Mouse (Mus musculus): ENCODE results near the gene Patl1. TPM values are rescaled to one million over a fixed set of nuclear protein-coding genes. Genes with fewer than 3 reads are reported as not detected.
"Not testable (repeated sequence)": the region's sequence is repeated elsewhere in the genome, so short reads cannot be mapped to it uniquely, and the experiment has no call there.

Patl1 gene
- polyA plus RNA-seq (2015; fragmentation: Nextera tagmentation; extraction: Ambion mirVana) = 18.9 and 19.0 TPM in 2 replicates

DNA sequence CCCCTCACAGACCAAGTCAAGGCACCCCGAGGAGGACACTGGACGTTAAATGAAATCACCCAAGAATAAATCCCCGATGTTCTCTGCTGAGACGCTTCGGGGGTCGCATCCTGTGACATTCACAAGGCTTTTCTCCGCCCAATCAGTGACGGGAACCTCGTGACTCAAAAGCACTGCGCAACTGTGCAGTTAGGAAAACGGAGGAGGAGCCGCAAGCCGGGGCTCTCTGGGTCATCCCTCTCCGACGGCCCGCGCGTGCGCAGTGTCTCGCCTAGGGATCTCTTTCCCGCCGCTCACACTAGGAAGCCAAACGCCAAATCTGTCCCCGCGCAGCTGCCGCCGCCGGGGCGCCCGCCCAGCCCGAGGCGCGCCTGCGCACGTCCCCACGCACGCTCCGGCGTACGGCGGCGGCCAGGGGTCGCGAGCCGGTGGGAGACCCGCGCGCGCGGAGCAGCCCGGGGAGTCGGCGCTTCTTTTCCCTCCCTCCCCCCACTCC is at the start of gene Patl1:
Patl1 (plus strand) TSS at position 363 of the 496 bp plus-strand sequence.
- Histone ChIP-seq H3K36me3 (ENCODE audit: control insufficient read depth, insufficient read depth, low read length) (no peaks in the 10 kb centered on the region; the same call in 1 of the 2 replicates), H3K27ac (ENCODE audit: low read length) (peak within 1 kb of the TSS; percentile 95), H3K4me2 (ENCODE audit: low read depth, low read length) (peak within 1 kb of the TSS; percentile 85), H3K4me3 (ENCODE audit: low read length) (peak within 1 kb of the TSS; percentile 96), H3K9ac (ENCODE audit: low read length) (peak within 1 kb of the TSS; percentile 95), H3K27me3 (ENCODE audit: control insufficient read depth, insufficient read depth, low read depth, low read length) (no peaks in the 10 kb centered on the region), H3K4me1 (replicated peaks; ENCODE audit: control insufficient read depth, insufficient read depth, low read length) (peaks cover 15% of the 10 kb centered on the region), H3K9me3 (ENCODE audit: control insufficient read depth, low read length) (no peaks in the 10 kb centered on the region)
- ATAC-seq (ENCODE audit: low read depth) = peak; percentile 98
- WGBS = under 1% methylated on average over 52 of the region's 53 CpGs

DNA sequence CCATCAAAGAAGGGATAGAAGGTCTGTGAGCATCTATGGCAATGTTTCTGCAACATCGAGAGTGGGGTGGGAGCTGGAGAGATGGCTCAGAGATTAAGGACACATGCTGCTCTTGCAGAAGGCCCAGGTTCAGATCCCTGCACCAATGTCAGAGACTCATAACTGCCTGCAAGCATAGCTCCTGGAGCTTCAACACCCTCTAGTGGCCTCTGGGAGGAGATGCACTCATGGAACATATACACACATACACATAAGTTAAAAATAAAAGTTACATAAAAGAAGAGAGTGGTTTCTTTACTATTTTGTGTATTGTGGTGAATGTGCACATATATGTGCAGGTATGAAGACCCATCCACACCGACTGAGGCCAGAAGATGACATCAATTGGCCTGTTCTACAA is 44.4 kb upstream of the Patl1 start:
- 72% methylated on average over 2 of the region's 2 CpGs for WGBS
- Histone ChIP-seq H3K36me3 (ENCODE audit: control insufficient read depth, insufficient read depth, low read length) (no peaks in the 10 kb centered on the region), H3K27ac (ENCODE audit: low read length) (no peak overlapping the region)

DNA sequence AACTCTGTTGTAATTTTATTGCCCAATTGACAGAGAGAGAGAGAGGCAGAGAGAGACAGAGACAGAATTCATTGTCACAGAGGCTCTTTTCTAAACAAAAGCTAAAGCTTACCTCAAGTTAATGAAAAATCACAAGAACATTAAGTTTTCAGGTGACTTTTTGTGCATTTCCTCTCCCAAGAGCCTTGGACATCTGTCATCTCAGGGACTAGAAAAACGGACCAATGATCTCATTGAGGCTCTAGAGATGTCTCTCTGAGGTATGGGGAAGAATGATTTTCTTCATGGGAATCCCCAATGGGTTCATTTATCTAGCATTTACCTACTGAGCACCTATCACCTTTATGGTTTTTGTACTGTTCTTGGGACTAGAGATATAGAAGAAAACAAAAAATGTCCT is 37.2 kb upstream of the Patl1 start, which contains the start of gene Olfr1419:
Olfr1419 (minus strand) TSS at position 101 of the 400 bp plus-strand sequence.
- 32% methylated on average over 1 of the region's 1 CpGs for WGBS

More for the DNA sequence above, 44.4 kb upstream of the Patl1 start:
- Histone ChIP-seq H3K9me3 (ENCODE audit: control insufficient read depth, low read length) (0 out of 2 replicates have a peak, but pooled peaks cover 2% of the 10 kb centered on the region), H3K9ac (ENCODE audit: low read length) (no peak overlapping the region), H3K27me3 (ENCODE audit: control insufficient read depth, insufficient read depth, low read depth, low read length) (no peaks in the 10 kb centered on the region), H3K4me1 (replicated peaks; ENCODE audit: control insufficient read depth, insufficient read depth, low read length) (no peaks in the 10 kb centered on the region), H3K4me3 (ENCODE audit: low read length) (no peak overlapping the region), H3K4me2 (ENCODE audit: low read depth, low read length) (no peak overlapping the region)
- ATAC-seq (ENCODE audit: low read depth) = no peak

DNA sequence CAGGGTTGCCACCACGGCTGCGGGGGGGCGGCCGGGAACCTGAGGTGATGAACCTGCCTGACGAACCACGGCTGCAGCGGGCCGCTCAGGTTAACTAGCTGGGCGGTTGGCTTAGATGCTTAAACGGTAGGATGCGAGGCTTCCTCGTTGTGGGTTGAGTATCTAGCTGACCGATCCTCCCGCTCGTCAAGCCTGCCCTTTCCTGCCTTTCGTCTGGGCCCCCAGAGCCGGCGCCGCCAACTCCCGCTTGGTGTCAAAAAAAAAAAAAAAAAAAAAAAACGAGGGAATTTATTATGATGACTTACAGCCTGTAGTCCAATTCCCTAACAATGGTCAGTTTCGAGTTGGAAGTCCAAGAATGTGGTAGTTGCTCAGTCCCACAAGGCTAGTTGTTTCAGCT is 33.8 kb upstream of the Patl1 start:
- H3K9ac ChIP-seq (ENCODE audit: low read length); H3K27ac ChIP-seq (ENCODE audit: low read length); H3K27me3 ChIP-seq (ENCODE audit: control insufficient read depth, insufficient read depth, low read depth, low read length); H3K4me3 ChIP-seq (ENCODE audit: low read length); H3K4me2 ChIP-seq (ENCODE audit: low read depth, low read length); H3K4me1 ChIP-seq (replicated peaks; ENCODE audit: control insufficient read depth, insufficient read depth, low read length); H3K9me3 ChIP-seq (ENCODE audit: control insufficient read depth, low read length); ATAC-seq (ENCODE audit: low read depth); H3K36me3 ChIP-seq (ENCODE audit: control insufficient read depth, insufficient read depth, low read length): not testable (repeated sequence)
- WGBS = 60% methylated on average over 17 of the region's 22 CpGs

More for the DNA sequence above, 37.2 kb upstream of the Patl1 start, which contains the start of gene Olfr1419:
- Histone ChIP-seq H3K27ac (ENCODE audit: low read length) (no peak within 1 kb of the TSS), H3K4me1 (replicated peaks; ENCODE audit: control insufficient read depth, insufficient read depth, low read length) (no peaks in the 10 kb centered on the region), H3K4me3 (ENCODE audit: low read length) (no peak within 1 kb of the TSS), H3K27me3 (ENCODE audit: control insufficient read depth, insufficient read depth, low read depth, low read length) (no peaks in the 10 kb centered on the region), H3K36me3 (ENCODE audit: control insufficient read depth, insufficient read depth, low read length) (no peaks in the 10 kb centered on the region), H3K9ac (ENCODE audit: low read length) (no peak within 1 kb of the TSS), H3K9me3 (ENCODE audit: control insufficient read depth, low read length) (no peaks in the 10 kb centered on the region), H3K4me2 (ENCODE audit: low read depth, low read length) (no peak within 1 kb of the TSS)
- no peak for ATAC-seq (ENCODE audit: low read depth)

DNA sequence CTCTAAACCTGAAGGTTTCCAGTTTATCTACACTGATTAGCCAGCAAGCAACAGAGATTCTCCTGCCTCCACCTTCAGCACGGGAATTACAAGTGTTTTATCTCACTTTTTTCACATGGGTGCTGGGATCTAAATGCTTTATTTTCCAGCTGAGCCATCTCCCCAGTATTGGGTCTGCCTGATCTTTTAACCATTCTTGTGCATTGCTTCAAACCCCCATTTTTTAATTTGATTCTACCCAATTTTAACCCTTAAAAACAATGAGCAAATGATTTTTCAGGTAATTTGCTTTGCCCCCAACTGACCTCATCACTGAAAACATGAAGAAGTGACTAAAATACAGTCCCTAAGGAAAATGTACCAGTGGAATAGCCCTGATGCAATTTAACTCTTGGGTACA is 25.9 kb upstream of the Patl1 start, which contains the start of gene Olfr1420:
Olfr1420 (plus strand) TSS at position 301 of the 400 bp plus-strand sequence.
- H3K36me3 ChIP-seq (ENCODE audit: control insufficient read depth, insufficient read depth, low read length) = no peaks in the 10 kb centered on the region
- H3K9ac ChIP-seq (ENCODE audit: low read length) = no peak within 1 kb of the TSS
- H3K4me3 ChIP-seq (ENCODE audit: low read length) = no peak within 1 kb of the TSS
- 29% methylated on average over 1 of the region's 1 CpGs for WGBS
- no peak within 1 kb of the TSS for H3K4me2 ChIP-seq (ENCODE audit: low read depth, low read length)
- no peaks in the 10 kb centered on the region for H3K4me1 ChIP-seq (replicated peaks; ENCODE audit: control insufficient read depth, insufficient read depth, low read length)
- no peak within 1 kb of the TSS for H3K27ac ChIP-seq (ENCODE audit: low read length)
- ATAC-seq (ENCODE audit: low read depth) = no peak
- H3K27me3 ChIP-seq (ENCODE audit: control insufficient read depth, insufficient read depth, low read depth, low read length) = no peaks in the 10 kb centered on the region
- no peaks in the 10 kb centered on the region for H3K9me3 ChIP-seq (ENCODE audit: control insufficient read depth, low read length)

DNA sequence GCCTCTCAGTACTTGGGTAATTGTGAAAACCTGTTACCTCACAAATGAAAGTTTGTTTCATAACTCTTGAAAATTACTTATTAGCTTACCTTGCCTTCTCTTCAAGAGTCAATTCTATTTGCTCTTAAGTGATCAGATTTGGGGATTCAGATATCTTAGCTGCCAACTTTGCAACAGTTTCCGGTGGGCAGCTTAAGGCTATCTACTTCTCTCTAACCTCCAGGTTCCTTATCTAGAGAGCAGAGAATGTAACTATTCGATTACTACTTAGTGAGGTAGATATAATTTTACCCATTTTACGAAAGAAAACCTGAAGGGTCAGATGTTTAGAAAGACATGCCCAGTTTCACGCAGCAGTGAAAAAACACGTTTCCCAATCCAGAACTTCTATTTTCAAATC is 1.2 kb upstream of the Patl1 start:
- Histone ChIP-seq H3K4me2 (ENCODE audit: low read depth, low read length) (peak overlapping the region; percentile 79), H3K9ac (ENCODE audit: low read length) (0 out of 2 replicates have a peak overlapping the region, but pooled peaks have one; percentile 75), H3K4me1 (replicated peaks; ENCODE audit: control insufficient read depth, insufficient read depth, low read length) (peaks cover 13% of the 10 kb centered on the region), H3K27ac (ENCODE audit: low read length) (0 out of 2 replicates have a peak overlapping the region, but pooled peaks have one; percentile 84), H3K27me3 (ENCODE audit: control insufficient read depth, insufficient read depth, low read depth, low read length) (no peaks in the 10 kb centered on the region), H3K9me3 (ENCODE audit: control insufficient read depth, low read length) (no peaks in the 10 kb centered on the region), H3K4me3 (ENCODE audit: low read length) (peak overlapping the region; percentile 96), H3K36me3 (ENCODE audit: control insufficient read depth, insufficient read depth, low read length) (no peaks in the 10 kb centered on the region; the same call in 1 of the 2 replicates)
- no peak for ATAC-seq (ENCODE audit: low read depth)
- WGBS = 79% methylated on average over 5 of the region's 5 CpGs

DNA sequence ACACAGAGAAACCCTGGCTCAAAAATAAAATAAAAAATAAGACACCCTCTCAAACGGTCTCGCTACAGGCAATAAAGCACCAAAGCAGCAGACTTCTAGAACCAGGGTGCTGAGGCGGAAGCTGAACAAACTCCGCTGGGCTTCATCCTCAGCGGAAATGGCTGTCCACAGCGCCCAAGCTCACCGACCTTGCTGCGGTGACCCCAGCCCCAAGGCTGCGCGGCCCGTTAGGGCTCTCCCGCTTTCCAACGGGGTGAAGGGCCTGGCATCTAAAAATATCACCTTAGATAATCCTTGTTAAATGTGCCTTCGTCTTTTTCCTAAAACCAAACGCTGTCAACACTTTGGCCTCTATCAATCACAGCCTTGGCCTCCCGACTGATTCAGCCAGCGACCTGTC is 596 bp upstream of the Patl1 start:
- H3K4me1 ChIP-seq (replicated peaks; ENCODE audit: control insufficient read depth, insufficient read depth, low read length) = peaks cover 15% of the 10 kb centered on the region
- peak; percentile 31 for ATAC-seq (ENCODE audit: low read depth)
- H3K9me3 ChIP-seq (ENCODE audit: control insufficient read depth, low read length) = no peaks in the 10 kb centered on the region
- WGBS = 2% methylated on average over 17 of the region's 17 CpGs
- peak overlapping the region; percentile 75 for H3K9ac ChIP-seq (ENCODE audit: low read length)
- H3K27me3 ChIP-seq (ENCODE audit: control insufficient read depth, insufficient read depth, low read depth, low read length) = no peaks in the 10 kb centered on the region
- peak overlapping the region; percentile 96 for H3K4me3 ChIP-seq (ENCODE audit: low read length)
- peak overlapping the region; percentile 79 for H3K4me2 ChIP-seq (ENCODE audit: low read depth, low read length)
- H3K36me3 ChIP-seq (ENCODE audit: control insufficient read depth, insufficient read depth, low read length) = no peaks in the 10 kb centered on the region; the same call in 1 of the 2 replicates
- peak overlapping the region; percentile 84 for H3K27ac ChIP-seq (ENCODE audit: low read length)

DNA sequence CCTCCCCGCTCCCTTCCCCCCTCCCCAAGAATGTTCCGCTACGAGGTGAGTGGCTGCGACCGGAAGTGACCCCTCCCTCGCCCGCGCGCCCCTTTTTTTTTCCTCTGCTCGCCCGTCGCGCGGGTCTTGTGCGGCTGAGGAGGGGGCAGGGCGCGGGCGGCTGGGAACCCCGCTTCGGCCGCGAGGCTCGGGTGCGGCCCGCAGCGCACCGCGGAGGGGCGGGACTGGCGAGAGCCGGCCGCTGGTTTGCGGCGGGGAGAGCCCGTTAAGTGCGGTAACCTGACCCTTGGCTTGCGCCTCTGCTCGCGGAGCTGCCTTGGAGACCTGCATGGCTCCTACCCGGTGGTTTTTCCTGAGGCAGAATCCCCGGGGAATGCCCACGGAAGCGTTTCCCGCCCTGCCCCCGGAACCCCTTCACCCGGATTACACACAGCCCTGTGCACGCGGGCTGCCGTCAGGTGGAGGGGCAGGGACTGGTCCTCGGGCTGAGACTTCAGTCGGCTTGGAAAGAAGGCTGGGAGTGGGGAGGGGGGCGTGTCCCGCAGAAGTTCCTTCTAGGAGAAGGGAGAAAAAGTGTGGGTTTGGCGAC is 428 bp downstream of the Patl1 start:
- peak overlapping the region; percentile 85 for H3K4me2 ChIP-seq (ENCODE audit: low read depth, low read length)
- H3K4me1 ChIP-seq (replicated peaks; ENCODE audit: control insufficient read depth, insufficient read depth, low read length) = peaks cover 15% of the 10 kb centered on the region
- H3K9me3 ChIP-seq (ENCODE audit: control insufficient read depth, low read length) = no peaks in the 10 kb centered on the region
- peak overlapping the region; percentile 95 for H3K9ac ChIP-seq (ENCODE audit: low read length)
- no peaks in the 10 kb centered on the region; the same call in 1 of the 2 replicates for H3K36me3 ChIP-seq (ENCODE audit: control insufficient read depth, insufficient read depth, low read length)
- no peaks in the 10 kb centered on the region for H3K27me3 ChIP-seq (ENCODE audit: control insufficient read depth, insufficient read depth, low read depth, low read length)
- peak; percentile 60 for ATAC-seq (ENCODE audit: low read depth)
- H3K27ac ChIP-seq (ENCODE audit: low read length) = peak overlapping the region; percentile 95
- under 1% methylated on average over 52 of the region's 54 CpGs for WGBS
- H3K4me3 ChIP-seq (ENCODE audit: low read length) = peak overlapping the region; percentile 96

DNA sequence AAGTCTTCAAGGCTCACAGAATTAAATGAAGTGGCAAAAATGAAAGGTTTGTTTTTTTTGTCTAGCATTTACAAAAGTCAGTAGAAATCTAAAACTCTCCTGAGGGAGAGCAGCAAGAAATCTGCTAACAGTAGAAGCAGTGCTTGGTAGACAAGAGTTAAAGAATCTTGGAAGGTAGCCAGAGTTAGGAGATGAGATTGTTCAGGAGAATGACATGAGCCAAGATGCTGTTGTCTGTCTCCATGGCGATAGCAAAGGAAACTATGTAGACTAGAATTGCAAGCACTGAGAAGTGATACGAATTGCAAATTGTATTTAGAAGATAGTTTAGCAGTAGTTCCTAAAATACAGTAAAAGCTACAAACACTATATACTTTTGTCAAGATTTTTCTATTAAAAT is 3.6 kb downstream of the Patl1 start:
- peaks cover 15% of the 10 kb centered on the region for H3K4me1 ChIP-seq (replicated peaks; ENCODE audit: control insufficient read depth, insufficient read depth, low read length)
- no peaks in the 10 kb centered on the region for H3K27me3 ChIP-seq (ENCODE audit: control insufficient read depth, insufficient read depth, low read depth, low read length)
- peaks cover 6% of the 10 kb centered on the region for H3K36me3 ChIP-seq (ENCODE audit: control insufficient read depth, insufficient read depth, low read length)
- 5% methylated on average over 2 of the region's 2 CpGs for WGBS
- H3K9ac ChIP-seq (ENCODE audit: low read length) = no peak overlapping the region
- no peak overlapping the region for H3K27ac ChIP-seq (ENCODE audit: low read length)
- no peaks in the 10 kb centered on the region for H3K9me3 ChIP-seq (ENCODE audit: control insufficient read depth, low read length)
- no peak overlapping the region for H3K4me3 ChIP-seq (ENCODE audit: low read length)
- ATAC-seq (ENCODE audit: low read depth) = no peak
- no peak overlapping the region for H3K4me2 ChIP-seq (ENCODE audit: low read depth, low read length)
